Mouse (Mus musculus): ENCODE measurements around the gene Ciao1. TPM values are rescaled to one million over a fixed set of nuclear protein-coding genes. Genes with fewer than 3 reads are reported as not detected.

The Ciao1 gene
- polyA plus RNA-seq, 2 experiments: 63.1 to 64.8 TPM

DNA sequence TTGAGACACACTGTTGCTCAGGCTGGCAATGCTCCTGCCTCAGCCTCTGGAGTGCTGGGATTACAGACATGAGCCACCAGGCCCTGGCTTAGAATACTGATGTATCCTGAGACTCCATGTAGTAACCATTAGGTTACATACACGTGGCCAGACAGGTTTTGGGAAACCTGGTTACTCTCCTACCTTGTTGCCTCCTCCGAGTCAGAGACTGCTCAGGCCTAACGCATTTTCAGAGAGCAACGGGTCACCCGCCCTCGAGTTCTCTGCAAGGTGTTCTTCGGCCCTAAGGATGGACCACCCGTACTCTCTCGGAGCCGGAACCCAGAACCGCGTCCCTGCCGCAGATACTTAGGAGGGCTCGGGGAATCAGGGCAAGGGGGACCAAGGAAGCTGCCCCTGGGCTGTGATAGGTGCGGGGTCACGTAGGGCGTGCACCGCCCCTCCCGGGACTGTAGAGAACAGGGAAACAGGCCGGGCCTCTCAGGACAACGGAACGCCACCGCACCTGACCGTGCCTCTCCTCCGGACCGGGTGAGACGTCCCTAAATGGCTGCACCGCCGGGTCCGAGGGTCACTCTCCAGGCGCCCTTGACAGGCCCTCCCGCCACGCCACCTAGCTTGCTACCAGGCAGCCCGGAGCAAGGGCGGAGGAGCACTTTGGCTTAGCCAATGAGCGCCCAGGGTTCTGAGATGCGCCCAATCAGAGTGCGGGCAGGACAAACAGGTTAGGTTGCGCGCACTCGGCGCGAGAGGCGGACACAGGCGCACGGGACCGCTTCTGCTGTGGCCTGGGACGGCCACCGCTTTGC, 22.1 kb upstream of the Ciao1 start, which contains the start of gene Stard7:
Gene Stard7, plus strand, starts transcription at position 728 of the 809 bp plus-strand sequence.
- Histone ChIP-seq H3K9ac (ENCODE audit: low read depth, low read length, severe bottlenecking) (peak within 1 kb of the TSS; percentile 84), H3K36me3 (ENCODE audit: control insufficient read depth, insufficient read depth, low read length) (no peaks in the 10 kb centered on the region; the same call in 1 of the 2 replicates), H3K27ac (replicated peaks; ENCODE audit: low read depth, low read length) (peak within 1 kb of the TSS; percentile 91), H3K4me1 (ENCODE audit: control insufficient read depth, insufficient read depth, low read length) (peaks cover 4% of the 10 kb centered on the region; the same call in 1 of the 2 replicates), H3K9me3 (ENCODE audit: control insufficient read depth, low read length) (no peaks in the 10 kb centered on the region), H3K27me3 (ENCODE audit: control insufficient read depth, insufficient read depth, low read length) (no peaks in the 10 kb centered on the region), H3K4me3 (replicated peaks; ENCODE audit: low read length) (peak within 1 kb of the TSS; percentile 99), H3K4me2 (replicated peaks; ENCODE audit: low read depth, low read length, severe bottlenecking) (peak within 1 kb of the TSS; percentile 72)
- DNase-seq (ENCODE audit: low spot score) (peak; percentile 97), ATAC-seq (ENCODE audit: low FRiP score, low read depth) (peak; percentile 99)
- under 1% methylated on average over 41 of the region's 49 CpGs for WGBS
- TF ChIP-seq POLR2A (IDR thresholded peaks at IDR 0.05; ENCODE audit: borderline replicate concordance, extremely low read depth, insufficient read depth, insufficient read length): peak; percentile 78; the same call in 1 of the 2 replicates

DNA sequence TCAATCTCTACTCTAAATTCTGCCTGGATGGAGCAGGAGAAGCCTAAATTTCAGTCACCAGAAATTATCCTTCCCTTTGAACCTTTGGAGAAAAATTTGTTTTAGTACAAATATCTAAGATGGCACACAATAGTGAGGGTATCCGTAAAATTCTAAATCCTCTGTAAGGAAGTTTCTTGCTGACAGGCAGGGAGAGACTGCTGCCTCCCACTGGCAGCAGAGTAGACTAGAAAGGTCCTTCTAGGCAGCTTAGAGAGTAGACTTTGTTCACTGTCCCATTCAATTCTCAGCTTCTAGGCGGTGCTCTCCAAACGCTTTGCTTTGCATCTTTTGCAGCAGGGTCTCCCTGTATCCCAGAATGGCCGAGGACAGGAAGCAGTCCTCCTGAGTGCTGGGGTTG, 20.2 kb upstream of the Ciao1 start:
- Histone ChIP-seq H3K36me3 (ENCODE audit: control insufficient read depth, insufficient read depth, low read length) (no peaks in the 10 kb centered on the region), H3K27me3 (ENCODE audit: control insufficient read depth, insufficient read depth, low read length) (no peaks in the 10 kb centered on the region), H3K9me3 (ENCODE audit: control insufficient read depth, low read length) (no peaks in the 10 kb centered on the region), H3K4me3 (replicated peaks; ENCODE audit: low read length) (no peak overlapping the region), H3K4me2 (replicated peaks; ENCODE audit: low read depth, low read length, severe bottlenecking) (no peak overlapping the region), H3K4me1 (ENCODE audit: control insufficient read depth, insufficient read depth, low read length) (peaks cover 4% of the 10 kb centered on the region; the same call in 1 of the 2 replicates), H3K9ac (ENCODE audit: low read depth, low read length, severe bottlenecking) (no peak overlapping the region), H3K27ac (replicated peaks; ENCODE audit: low read depth, low read length) (no peak overlapping the region)
- DNase-seq (ENCODE audit: low spot score): no peak
- TF ChIP-seq POLR2A (IDR thresholded peaks at IDR 0.05; ENCODE audit: borderline replicate concordance, extremely low read depth, insufficient read depth, insufficient read length): no peak
- ATAC-seq (ENCODE audit: low FRiP score, low read depth): no peak
- 47% methylated on average over 4 of the region's 4 CpGs for WGBS

DNA sequence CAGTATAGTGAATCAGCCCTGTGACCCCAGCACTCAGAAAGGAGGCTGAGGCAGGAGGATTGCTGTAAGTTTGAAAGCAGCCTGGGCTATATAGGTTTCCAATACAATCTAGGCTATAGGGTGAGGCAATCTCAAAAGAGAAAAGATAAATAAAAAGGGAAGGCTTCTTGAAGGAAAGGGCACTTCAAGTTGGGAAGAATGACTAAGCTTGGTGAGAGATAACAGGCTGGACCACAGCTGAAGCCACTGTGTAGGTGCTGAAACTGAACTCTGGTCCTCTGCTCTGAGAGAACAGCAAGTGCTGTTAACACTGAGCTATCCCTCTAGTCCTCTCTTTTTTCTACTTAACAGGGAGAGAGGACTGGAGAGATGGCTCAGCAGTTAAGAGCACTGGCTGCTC, 14.9 kb upstream of the Ciao1 start:
- Histone ChIP-seq H3K9me3 (ENCODE audit: control insufficient read depth, low read length) (no peaks in the 10 kb centered on the region), H3K9ac (ENCODE audit: low read depth, low read length, severe bottlenecking) (no peak overlapping the region), H3K4me3 (replicated peaks; ENCODE audit: low read length) (no peak overlapping the region), H3K4me2 (replicated peaks; ENCODE audit: low read depth, low read length, severe bottlenecking) (no peak overlapping the region), H3K4me1 (ENCODE audit: control insufficient read depth, insufficient read depth, low read length) (no peaks in the 10 kb centered on the region), H3K27ac (replicated peaks; ENCODE audit: low read depth, low read length) (no peak overlapping the region), H3K27me3 (ENCODE audit: control insufficient read depth, insufficient read depth, low read length) (no peaks in the 10 kb centered on the region), H3K36me3 (ENCODE audit: control insufficient read depth, insufficient read depth, low read length) (peaks cover 20% of the 10 kb centered on the region)
- DNase-seq (ENCODE audit: low spot score) (no peak), ATAC-seq (ENCODE audit: low FRiP score, low read depth) (no peak)
- TF ChIP-seq POLR2A (IDR thresholded peaks at IDR 0.05; ENCODE audit: borderline replicate concordance, extremely low read depth, insufficient read depth, insufficient read length): no peak

DNA sequence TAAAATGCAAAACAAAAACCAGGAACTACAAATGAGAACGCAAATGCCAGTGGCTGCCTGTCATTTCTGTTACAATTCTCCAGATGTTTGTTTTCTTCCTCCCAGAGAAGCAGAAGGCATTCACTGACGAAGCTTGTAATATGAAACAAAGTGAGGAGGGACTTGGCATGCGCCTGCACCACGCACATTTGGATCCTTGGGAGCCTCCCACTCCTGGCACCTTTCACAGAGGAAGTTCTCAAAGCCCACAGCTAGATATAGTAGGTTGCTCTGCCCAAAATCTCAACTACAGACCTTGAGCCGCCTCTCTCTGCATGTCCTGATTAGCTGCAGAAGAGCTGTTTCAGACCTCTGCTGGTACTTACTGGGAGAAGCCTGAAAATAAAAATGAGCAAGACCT, 11.7 kb upstream of the Ciao1 start:
- no peak for TF ChIP-seq POLR2A (IDR thresholded peaks at IDR 0.05; ENCODE audit: borderline replicate concordance, extremely low read depth, insufficient read depth, insufficient read length)
- H3K4me3 ChIP-seq (replicated peaks; ENCODE audit: low read length): no peak overlapping the region
- peaks cover 42% of the 10 kb centered on the region for H3K36me3 ChIP-seq (ENCODE audit: control insufficient read depth, insufficient read depth, low read length)
- H3K9me3 ChIP-seq (ENCODE audit: control insufficient read depth, low read length): no peaks in the 10 kb centered on the region
- H3K4me2 ChIP-seq (replicated peaks; ENCODE audit: low read depth, low read length, severe bottlenecking): no peak overlapping the region
- H3K4me1 ChIP-seq (ENCODE audit: control insufficient read depth, insufficient read depth, low read length): no peaks in the 10 kb centered on the region
- 93% methylated on average over 5 of the region's 5 CpGs for WGBS
- ATAC-seq (ENCODE audit: low FRiP score, low read depth) (no peak), DNase-seq (ENCODE audit: low spot score) (no peak)
- H3K27ac ChIP-seq (replicated peaks; ENCODE audit: low read depth, low read length): no peak overlapping the region
- H3K27me3 ChIP-seq (ENCODE audit: control insufficient read depth, insufficient read depth, low read length): no peaks in the 10 kb centered on the region
- H3K9ac ChIP-seq (ENCODE audit: low read depth, low read length, severe bottlenecking): no peak overlapping the region

DNA sequence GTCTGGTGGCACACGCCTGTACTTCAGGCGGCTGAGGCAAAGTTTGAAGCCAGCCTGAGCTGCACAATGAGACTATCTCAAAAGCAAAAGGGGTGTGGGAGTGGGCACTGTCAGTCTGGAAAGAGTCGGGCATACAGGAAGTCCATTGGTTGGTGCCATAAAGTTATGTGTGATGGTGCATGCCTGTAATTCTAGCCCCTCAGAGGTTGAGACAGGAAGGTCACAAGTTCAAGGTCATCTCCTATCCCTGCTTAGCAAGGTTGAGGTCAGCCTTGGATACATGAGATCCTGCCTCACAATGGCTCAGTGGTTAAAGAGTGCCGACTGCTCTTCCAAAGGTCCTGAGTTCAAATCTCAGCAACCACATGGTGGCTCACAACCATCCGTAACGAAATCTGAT, 7.7 kb upstream of the Ciao1 start:
- Histone ChIP-seq H3K4me1 (ENCODE audit: control insufficient read depth, insufficient read depth, low read length) (no peaks in the 10 kb centered on the region), H3K9me3 (ENCODE audit: control insufficient read depth, low read length) (no peaks in the 10 kb centered on the region), H3K4me3 (replicated peaks; ENCODE audit: low read length) (no peak overlapping the region), H3K9ac (ENCODE audit: low read depth, low read length, severe bottlenecking) (no peak overlapping the region), H3K27me3 (ENCODE audit: control insufficient read depth, insufficient read depth, low read length) (no peaks in the 10 kb centered on the region), H3K36me3 (ENCODE audit: control insufficient read depth, insufficient read depth, low read length) (peaks cover 51% of the 10 kb centered on the region), H3K27ac (replicated peaks; ENCODE audit: low read depth, low read length) (no peak overlapping the region), H3K4me2 (replicated peaks; ENCODE audit: low read depth, low read length, severe bottlenecking) (no peak overlapping the region)
- 84% methylated on average over 6 of the region's 6 CpGs for WGBS
- DNase-seq (ENCODE audit: low spot score) (no peak), ATAC-seq (ENCODE audit: low FRiP score, low read depth) (no peak)
- TF ChIP-seq POLR2A (IDR thresholded peaks at IDR 0.05; ENCODE audit: borderline replicate concordance, extremely low read depth, insufficient read depth, insufficient read length): no peak
